Mouse (Mus musculus): ENCODE measurements around the gene Gm3259.
"Not testable (repeated sequence)": the region's sequence is repeated elsewhere in the genome, so short reads cannot be mapped to it uniquely, and the experiment has no call there.

DNA sequence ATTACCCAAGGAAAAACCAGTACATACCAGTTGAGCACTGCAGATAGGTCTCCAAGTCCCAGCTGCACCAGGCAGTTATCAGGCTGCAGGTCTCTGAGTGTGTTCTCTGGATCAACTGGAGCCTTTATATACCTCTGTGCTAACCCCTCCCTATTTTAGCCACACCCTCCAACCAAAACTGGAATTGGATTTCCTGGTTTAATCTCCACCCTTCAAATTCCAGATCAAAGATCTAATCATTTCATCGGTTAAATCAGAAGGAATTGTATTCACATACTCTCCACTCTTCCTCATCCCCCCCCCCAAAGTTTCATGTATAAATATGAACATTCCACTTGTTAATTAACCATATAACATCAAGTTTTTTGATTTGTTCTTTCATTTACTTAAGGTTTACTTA, 33.0 kb upstream of the Gm3259 start, which contains the start of gene Gm10424:
- not testable (repeated sequence) for TF ChIP-seq POLR2A, CTCF (IDR thresholded peaks at IDR 0.05; ENCODE audit: insufficient read depth, low read depth, low read length)

Data from olfactory bulb, adult 2 months (tissue).